Mouse (Mus musculus) mouse trophoblast stem cell (cell line): Measurements from ENCODE around the gene Slc35e3.
"Not testable (repeated sequence)": the region's sequence is repeated elsewhere in the genome, so short reads cannot be mapped to it uniquely, and the experiment has no call there.

ENCODE experiments used
- in situ Hi-C, 2 experiments: fragments of 300-500 bp; cut with MseI, MboI; formaldehyde crosslinking; loops; 2 replicates in 1 of 2; 3 replicates in 1 of 2; pipeline ENCODE4 v1.15.1; 2025

Slc35e3 gene

GRCm38 (mm10) chr10:117749787-117750343, 3.7 kb upstream of the Slc35e3 start:
- in situ Hi-C loops, result no loop called here

- in situ Hi-C loops, result no loop called here
Observed at GRCm38 (mm10) chr10:117749050-117749686, 3.0 kb upstream of the Slc35e3 start.

GRCm38 (mm10) chr10:117748276-117749049, 2.3 kb upstream of the Slc35e3 start:
- in situ Hi-C loops, result no loop called here

GRCm38 (mm10) chr10:117747711-117748110, 1.5 kb upstream of the Slc35e3 start:
- in situ Hi-C loops, result no loop called here

GRCm38 (mm10) chr10:117745570-117746296, 432 bp downstream of the Slc35e3 start:
- in situ Hi-C loops, result not testable (repeated sequence)

- in situ Hi-C loops, result no loop called here
Observed at GRCm38 (mm10) chr10:117743917-117744316, 2.2 kb downstream of the Slc35e3 start.

- in situ Hi-C loops, result no loop called here
Observed at GRCm38 (mm10) chr10:117743182-117743581, 3.0 kb downstream of the Slc35e3 start.

- in situ Hi-C loops, result no loop called here
Observed at GRCm38 (mm10) chr10:117742618-117743017, 3.5 kb downstream of the Slc35e3 start.

GRCm38 (mm10) chr10:117741698-117742475, 4.3 kb downstream of the Slc35e3 start:
- in situ Hi-C loops, result no loop called here

GRCm38 (mm10) chr10:117740921-117741320, 5.2 kb downstream of the Slc35e3 start:
- in situ Hi-C loops, result no loop called here

- in situ Hi-C loops, result no loop called here
Observed at GRCm38 (mm10) chr10:117740171-117740570, 6.0 kb downstream of the Slc35e3 start.

GRCm38 (mm10) chr10:117739648-117739948, 6.6 kb downstream of the Slc35e3 start:
- in situ Hi-C loops, result no loop called here

- in situ Hi-C loops, result no loop called here
Observed at GRCm38 (mm10) chr10:117738928-117739647, 7.1 kb downstream of the Slc35e3 start.

- in situ Hi-C loops, result no loop called here
Observed at GRCm38 (mm10) chr10:117738140-117738921, 7.8 kb downstream of the Slc35e3 start.

GRCm38 (mm10) chr10:117737498-117737897, 8.7 kb downstream of the Slc35e3 start:
- in situ Hi-C loops, result not testable (repeated sequence)

- in situ Hi-C loops, result no loop called here
Observed at GRCm38 (mm10) chr10:117737075-117737474, 9.1 kb downstream of the Slc35e3 start.

GRCm38 (mm10) chr10:117736573-117736972, 9.6 kb downstream of the Slc35e3 start:
- in situ Hi-C loops, result no loop called here

- in situ Hi-C loops, result not testable (repeated sequence)
Observed at GRCm38 (mm10) chr10:117735396-117735795, 10.8 kb downstream of the Slc35e3 start.

- in situ Hi-C loops, result not testable (repeated sequence)
Observed at GRCm38 (mm10) chr10:117734104-117734852, 11.9 kb downstream of the Slc35e3 start.
